In genomic region chr10:9763831-9764230, GRCm38 (mm10) we compare ENCODE assay signal across 23 mouse cellular contexts.
DNase-seq lines count a peak whose midpoint lies in the region; ATAC-seq and TF ChIP-seq lines count a peak whose summit lies in the region.
"Had no signal": no experiment of that assay in that cellular context is flagged by ENCODE, and none has a peak within 500 bp of the region (broad histone marks: within the 10 kb centered on the region; RNA-seq: fewer than 3 reads in every experiment).

No protein-coding gene starts in this region.

- WGBS in lung, embryonic 14.5 days = 49% methylated on average over 5 of the region's 5 CpGs
- WGBS in lung, embryonic 16.5 days = 55% methylated on average over 5 of the region's 5 CpGs
- WGBS in lung, adult 2 months = 72% methylated on average over 5 of the region's 5 CpGs

- DNase-seq in lung, embryonic 14.5 days = peak; percentile 66
- no peak for DNase-seq in lung, adult 18-20 months
- DNase-seq in lung, adult 2 months = no peak
- DNase-seq in lung, postnatal 10 days = peak; percentile 34
- DNase-seq in lung, postnatal 25 days (ENCODE audit: low spot score) = no peak
- no peak for DNase-seq in layer of hippocampus, postnatal 25 days (ENCODE audit: extremely low spot score in 1 of 2, low spot score in 1 of 2)
- DNase-seq: adrenal gland, adult 2 months; adrenal gland, postnatal 10 days; adrenal gland, postnatal 25 days; cerebellum, adult 11 months; cerebellum, adult 18-20 months; cerebellum, adult 8-10 months; cerebellum, adult 9-11 months; cerebellum, postnatal 14 days; cerebellum, postnatal 36 days; embryo, embryonic 11 days had no signal

- no peak overlapping the region for H3K4me3 ChIP-seq in lung, embryonic 14.5 days (ENCODE audit: low read depth, low read length)
- no peak overlapping the region for H3K4me3 ChIP-seq in lung, embryonic 16.5 days (ENCODE audit: low read length)
- no peak overlapping the region for H3K4me3 ChIP-seq in lung, adult 2 months (replicated peaks; ENCODE audit: extremely low read depth, low read depth, low read length)
- H3K4me3 ChIP-seq: embryonic facial prominence, embryonic 13.5 days; embryonic facial prominence, embryonic 15.5 days; erythroblast, embryonic 14.5 days; forebrain, embryonic 10.5 days; forebrain, embryonic 12.5 days had no signal

- H3K9ac ChIP-seq in lung, embryonic 14.5 days = no peak overlapping the region
- no peak overlapping the region for H3K9ac ChIP-seq in lung, embryonic 16.5 days (ENCODE audit: low read length)
- H3K9ac ChIP-seq: embryonic facial prominence, embryonic 13.5 days; embryonic facial prominence, embryonic 15.5 days; forebrain, embryonic 12.5 days had no signal

- ATAC-seq in lung, embryonic 14.5 days (ENCODE audit: insufficient read depth) = peak; percentile 55
- peak; percentile 80 for ATAC-seq in lung, embryonic 16.5 days (ENCODE audit: low read depth)
- ATAC-seq: forebrain, embryonic 14.5 days had no signal

- H3K36me3 ChIP-seq in lung, embryonic 14.5 days (ENCODE audit: insufficient read depth) = peaks cover 32% of the 10 kb centered on the region; the same call in 1 of the 2 replicates
- H3K36me3 ChIP-seq in lung, embryonic 16.5 days (ENCODE audit: control insufficient read depth, insufficient read depth, low read length) = peaks cover 4% of the 10 kb centered on the region; the same call in 1 of the 2 replicates

- no peak for TF ChIP-seq CTCF in lung, embryonic 14.5 days (IDR thresholded peaks at IDR 0.05; ENCODE audit: low read depth)
- no peak for TF ChIP-seq CTCF in lung, adult 2 months (IDR thresholded peaks at IDR 0.05; ENCODE audit: insufficient read depth, low read length)

- no peak overlapping the region for H3K4me2 ChIP-seq in lung, embryonic 14.5 days
- H3K4me2 ChIP-seq in lung, embryonic 16.5 days (ENCODE audit: low read depth, low read length) = no peak overlapping the region
- H3K4me2 ChIP-seq: embryonic facial prominence, embryonic 13.5 days; embryonic facial prominence, embryonic 15.5 days; forebrain, embryonic 12.5 days had no signal

- no peaks in the 10 kb centered on the region for H3K9me3 ChIP-seq in lung, embryonic 14.5 days (ENCODE audit: low read depth, low read length)
- H3K9me3 ChIP-seq in lung, embryonic 16.5 days (ENCODE audit: control insufficient read depth, low read length) = no peaks in the 10 kb centered on the region
- H3K9me3 ChIP-seq: embryonic facial prominence, embryonic 13.5 days; embryonic facial prominence, embryonic 15.5 days; forebrain, embryonic 10.5 days; forebrain, embryonic 12.5 days had no signal

- H3K27ac ChIP-seq in lung, embryonic 14.5 days (ENCODE audit: low read depth) = peak overlapping the region; percentile 6; the same call in 1 of the 2 replicates
- no peak overlapping the region for H3K27ac ChIP-seq in lung, embryonic 16.5 days (ENCODE audit: low read length)
- H3K27ac ChIP-seq: embryonic facial prominence, embryonic 13.5 days; embryonic facial prominence, embryonic 15.5 days; forebrain, embryonic 10.5 days; forebrain, embryonic 12.5 days had no signal

- TF ChIP-seq POLR2A in lung, adult 2 months (IDR thresholded peaks at IDR 0.05; ENCODE audit: borderline replicate concordance, extremely low read depth, low read depth, low read length) = no peak

- H3K4me1 ChIP-seq in lung, embryonic 14.5 days (ENCODE audit: insufficient read depth) = no peaks in the 10 kb centered on the region
- 0 out of 2 replicates have a peak, but pooled peaks cover 2% of the 10 kb centered on the region for H3K4me1 ChIP-seq in lung, embryonic 16.5 days (replicated peaks; ENCODE audit: control insufficient read depth, insufficient read depth, low read length)
- H3K4me1 ChIP-seq in lung, adult 2 months (ENCODE audit: control insufficient read depth, insufficient read depth, low read length) = no peaks in the 10 kb centered on the region
- H3K4me1 ChIP-seq: embryonic facial prominence, embryonic 13.5 days; embryonic facial prominence, embryonic 15.5 days; forebrain, embryonic 10.5 days; forebrain, embryonic 12.5 days had no signal

- no peaks in the 10 kb centered on the region for H3K27me3 ChIP-seq in lung, embryonic 14.5 days (ENCODE audit: insufficient read depth, low read length)
- no peaks in the 10 kb centered on the region for H3K27me3 ChIP-seq in lung, embryonic 16.5 days (ENCODE audit: control insufficient read depth, insufficient read depth, low read depth, low read length)
- H3K27me3 ChIP-seq: embryonic facial prominence, embryonic 13.5 days; embryonic facial prominence, embryonic 15.5 days; forebrain, embryonic 12.5 days had no signal

Comparison
In these comparisons a context has a peak if more than half of its experiments do, and no peak if none do; other contexts are left out.
1. DNase-seq: peak in lung, embryonic 14.5 days (single experiment) and lung, postnatal 10 days (single experiment); none in lung, adult 18-20 months (0 of 2), lung, adult 2 months (single experiment), lung, postnatal 25 days (single experiment) and layer of hippocampus, postnatal 25 days (0 of 2).